Mouse (Mus musculus) central nervous system, embryonic 14 days (tissue): ENCODE measurements around the gene Arpc5l. TPM values are rescaled to one million over a fixed set of nuclear protein-coding genes. Genes with fewer than 3 reads are reported as not detected.

Experiments used
- polyA plus RNA-seq: library from polyadenylated mRNA; depleted of rRNA; stranded (reverse); fragments of >200 nt; gene quantifications from 2 replicates; pipeline ENCODE4 v1.2.3, GENCODE M21; 2012; rRNA removed

Gene Arpc5l
- 75.0 and 77.2 TPM in 2 replicates for polyA plus RNA-seq

GRCm38 (mm10) chr2:39004880-39005435 is at the start of gene Arpc5l:
Gene Arpc5l, plus strand, starts transcription at chr2:39005348.

GRCm38 (mm10) chr2:38997386-38998374 is 7.5 kb upstream of the Arpc5l start, which contains the start of gene Wdr38:
Gene Wdr38, plus strand, starts transcription at chr2:38997476.

GRCm38 (mm10) chr2:39005574-39006079 is 479 bp downstream of the Arpc5l start, which contains the start of gene Rpl35:
Gene Rpl35, minus strand, starts transcription at chr2:39005624.

Other genes with a start within 250 kb of the Arpc5l start
- 4.1 and 4.2 TPM in 2 replicates for gene Nr6a1, start 77.7 kb upstream of the Arpc5l start, polyA plus RNA-seq
- gene Olfml2a, start 73.4 kb upstream of the Arpc5l start, polyA plus RNA-seq = 3.5 and 8.0 TPM in 2 replicates
- gene Wdr38, start 7.9 kb upstream of the Arpc5l start, polyA plus RNA-seq = 0.94 and 1.3 TPM in 2 replicates
- gene Rpl35, start 276 bp downstream of the Arpc5l start, polyA plus RNA-seq = 628 and 699 TPM in 2 replicates
- gene Golga1, start 60.2 kb downstream of the Arpc5l start, polyA plus RNA-seq = 48.7 and 52.8 TPM in 2 replicates
- 12.9 and 13.4 TPM in 2 replicates for gene Scai, start 185.4 kb downstream of the Arpc5l start, polyA plus RNA-seq
- 47.8 and 54.3 TPM in 2 replicates for gene Ppp6c, start 221.1 kb downstream of the Arpc5l start, polyA plus RNA-seq